Mouse (Mus musculus) liver, embryonic 14.5 days (tissue): ENCODE measurements around the gene Rbm47. TPM values are rescaled to one million over a fixed set of nuclear protein-coding genes. Genes with fewer than 3 reads are reported as not detected.

Experiments used
- ATAC-seq: fragments of 200-750 bp; cut with Nextera tagmentation; 2 replicates; pipeline ENCODE4 v1.8.0; 2017; ENCODE audit warnings: moderate number of reproducible peaks, mild to moderate bottlenecking, moderate library complexity; ENCODE audit not compliant: insufficient read depth
- DNase-seq, 3 experiments: peaks; one replicate each; pipeline ENCODE4 v3.0.0-alpha.2; 2012 to 2013; ENCODE audit warnings: low read depth in 3 of 3, low spot score in 3 of 3
- H3K27ac ChIP-seq: fragments of 300-500 bp; sonication (generic); 2 replicates; pipeline ENCODE4 v1.5.1; 2014; ENCODE audit warnings: moderate library complexity, mild to moderate bottlenecking, control low read depth, inconsistent platforms
- H3K27me3 ChIP-seq: fragments of 300-500 bp; sonication (generic); 2 replicates; pipeline ENCODE4 v1.6.1; 2014; ENCODE audit warnings: mild to moderate bottlenecking, low read length, moderate library complexity; ENCODE audit not compliant: control insufficient read depth, insufficient read depth
- H3K36me3 ChIP-seq: fragments of 300-500 bp; sonication (generic); replicated peaks from 2 replicates; pipeline ENCODE4 v1.6.1; 2014; ENCODE audit warnings: low read depth; ENCODE audit not compliant: control insufficient read depth, insufficient read depth
- H3K4me1 ChIP-seq, 2 experiments: fragments of 200-500 bp in 1 of 2; fragments of 300-500 bp in 1 of 2; sonication (generic) in 1 of 2; replicated peaks; 2 replicates each; pipeline ENCODE4 v1.6.1; 2012 to 2014; ENCODE audit warnings: antibody characterized with exemption in 1 of 2, inconsistent platforms in 1 of 2, low read length in 1 of 2; ENCODE audit not compliant: control insufficient read depth in 2 of 2, insufficient read depth in 2 of 2
- H3K4me2 ChIP-seq: fragments of 300-500 bp; sonication (generic); 2 replicates; pipeline ENCODE4 v1.6.1; 2014; ENCODE audit warnings: low read depth, mild to moderate bottlenecking, control low read depth, moderate library complexity
- H3K4me3 ChIP-seq, 2 experiments: fragments of 200-500 bp in 1 of 2; fragments of 300-500 bp in 1 of 2; sonication (generic) in 1 of 2; 2 replicates each; pipeline ENCODE4 v1.5.1; 2012 to 2014; ENCODE audit warnings: low read depth in 2 of 2, low read length in 2 of 2, mild to moderate bottlenecking in 2 of 2, control low read depth in 1 of 2, inconsistent platforms in 1 of 2, moderate library complexity in 1 of 2; ENCODE audit not compliant: insufficient read depth in 1 of 2
- H3K9ac ChIP-seq: fragments of 300-500 bp; sonication (generic); replicated peaks from 2 replicates; pipeline ENCODE4 v1.6.1; 2014; ENCODE audit warnings: mild to moderate bottlenecking, control low read depth, moderate library complexity
- H3K9me3 ChIP-seq: fragments of 300-500 bp; sonication (generic); 2 replicates; pipeline ENCODE4 v1.6.1; 2016; ENCODE audit warnings: low read length, mixed read lengths; ENCODE audit not compliant: control insufficient read depth
- CTCF ChIP-seq: IDR thresholded peaks from 2 replicates; pipeline ENCODE4 v1.5.1; 2016; ENCODE audit warnings: antibody characterized with exemption, low read depth, control low read depth
- EP300 ChIP-seq: IDR thresholded peaks from 2 replicates; pipeline ENCODE4 v1.6.1; 2016; ENCODE audit warnings: antibody characterized with exemption, low read depth
- WGBS: fragments of 180-500 bp; shearing (Covaris S2); extraction: QIAGEN DNeasy Blood & Tissue Kit; methylation state at CpG from one replicate; pipeline ENCODE4 v1.1.7; 2014; ENCODE audit not compliant: insufficient replicate concordance; 5-methylcytosine and 5-hydroxymethylcytosine counted together
- polyA plus RNA-seq, 2 experiments: library from polyadenylated mRNA; depleted of rRNA in 1 of 2; stranded (reverse) in 1 of 2; unstranded in 1 of 2; fragments of >200 nt; fragmentation: Nextera tagmentation in 1 of 2; extraction: Ambion mirVana in 1 of 2; gene quantifications; 2 replicates each; pipeline versions ENCODE4 v1.2.1 to v1.2.3; 2012 to 2014

The Rbm47 gene
- polyA plus RNA-seq, 2 experiments = 3.1 to 7.7 TPM

- Histone ChIP-seq H3K4me1 (peaks cover 0 to under 1% of the 10 kb centered on the region in 2 experiments; a peak in 2 of 4 replicates), H3K27ac (no peak overlapping the region), H3K4me2 (no peak overlapping the region), H3K9me3 (no peaks in the 10 kb centered on the region), H3K4me3 (no peak overlapping the region), H3K9ac (no peak overlapping the region), H3K36me3 (no peaks in the 10 kb centered on the region), H3K27me3 (no peaks in the 10 kb centered on the region)
- TF ChIP-seq EP300 (no peak), CTCF (no peak)
- no peak for ATAC-seq
- WGBS = 39% methylated on average over 6 of the region's 6 CpGs
- no peak for DNase-seq
Measured at GRCm38 (mm10) chr5:66095166-66095565, 77.8 kb downstream of the Rbm47 start.

GRCm38 (mm10) chr5:66090037-66090436 lies 82.9 kb downstream of the Rbm47 start:
- DNase-seq (no peak), ATAC-seq (no peak)
- Histone ChIP-seq H3K4me1 (peaks cover 3 to 14% of the 10 kb centered on the region in 2 experiments; a peak in 3 of 4 replicates), H3K4me3 (no peak overlapping the region), H3K4me2 (no peak overlapping the region), H3K36me3 (no peaks in the 10 kb centered on the region), H3K27me3 (no peaks in the 10 kb centered on the region), H3K9me3 (no peaks in the 10 kb centered on the region), H3K27ac (no peak overlapping the region), H3K9ac (no peak overlapping the region)
- WGBS = 22% methylated on average over 9 of the region's 9 CpGs
- TF ChIP-seq CTCF = no peak
- TF ChIP-seq EP300 = no peak

GRCm38 (mm10) chr5:66089600-66089999 lies 83.3 kb downstream of the Rbm47 start:
- Histone ChIP-seq H3K9ac (no peak overlapping the region), H3K4me3 (no peak overlapping the region)
- no peak for ATAC-seq

GRCm38 (mm10) chr5:66088902-66089295 lies 84.0 kb downstream of the Rbm47 start:
- DNase-seq = no peak
- peaks cover 3 to 14% of the 10 kb centered on the region in 2 experiments; a peak in 3 of 4 replicates for H3K4me1 ChIP-seq
- no peak overlapping the region for H3K4me3 ChIP-seq
- H3K4me2 ChIP-seq = no peak overlapping the region
- H3K36me3 ChIP-seq = no peaks in the 10 kb centered on the region
- WGBS = 65% methylated on average over 5 of the region's 5 CpGs
- H3K27ac ChIP-seq = no peak overlapping the region
- no peaks in the 10 kb centered on the region for H3K27me3 ChIP-seq
- H3K9me3 ChIP-seq = no peaks in the 10 kb centered on the region
- H3K9ac ChIP-seq = no peak overlapping the region
- TF ChIP-seq EP300 = no peak
- TF ChIP-seq CTCF = no peak
- no peak for ATAC-seq

More at GRCm38 (mm10) chr5:66089600-66089999, 83.3 kb downstream of the Rbm47 start:
- no peaks in the 10 kb centered on the region for H3K9me3 ChIP-seq
- H3K27me3 ChIP-seq = no peaks in the 10 kb centered on the region
- no peak for DNase-seq
- peaks cover 3 to 14% of the 10 kb centered on the region in 2 experiments; a peak in 3 of 4 replicates for H3K4me1 ChIP-seq
- no peak overlapping the region for H3K4me2 ChIP-seq
- WGBS = 50% methylated on average over 4 of the region's 4 CpGs
- TF ChIP-seq EP300 = no peak
- no peak for TF ChIP-seq CTCF
- no peak overlapping the region for H3K27ac ChIP-seq
- no peaks in the 10 kb centered on the region for H3K36me3 ChIP-seq

GRCm38 (mm10) chr5:66088247-66088901 lies 84.5 kb downstream of the Rbm47 start:
- Histone ChIP-seq H3K9ac (no peak overlapping the region), H3K4me1 (peaks cover 3 to 14% of the 10 kb centered on the region in 2 experiments; a peak in 3 of 4 replicates), H3K36me3 (no peaks in the 10 kb centered on the region), H3K4me2 (no peak overlapping the region), H3K4me3 (no peak overlapping the region), H3K9me3 (no peaks in the 10 kb centered on the region), H3K27me3 (no peaks in the 10 kb centered on the region), H3K27ac (no peak overlapping the region)
- WGBS = 70% methylated on average over 4 of the region's 4 CpGs
- ATAC-seq (no peak), DNase-seq (no peak)
- no peak for TF ChIP-seq CTCF
